Mouse (Mus musculus) liver, postnatal 0 days (tissue): Measurements from ENCODE around the gene Hoxd3. TPM values are rescaled to one million over a fixed set of nuclear protein-coding genes. Genes with fewer than 3 reads are reported as not detected.

Experiments
- ATAC-seq: fragments of 200-750 bp; cut with Nextera tagmentation; 2 replicates; pipeline ENCODE4 v1.8.0; 2017; ENCODE audit warnings: mild to moderate bottlenecking, moderate library complexity
- DNase-seq: peaks from one replicate; pipeline ENCODE4 v3.0.0-alpha.2; 2016
- H3K27ac ChIP-seq: fragments of 300-500 bp; sonication (generic); 2 replicates; pipeline ENCODE4 v1.5.1; 2014; ENCODE audit warnings: antibody characterized with exemption, moderate library complexity, mild to moderate bottlenecking, low read depth
- H3K27me3 ChIP-seq: fragments of 300-500 bp; sonication (generic); 2 replicates; pipeline ENCODE4 v1.6.1; 2014; ENCODE audit warnings: low read length, control low read depth, mixed read lengths; ENCODE audit not compliant: insufficient read depth
- H3K36me3 ChIP-seq: fragments of 300-500 bp; sonication (generic); replicated peaks from 2 replicates; pipeline ENCODE4 v1.6.1; 2014; ENCODE audit warnings: mild to moderate bottlenecking, control low read depth, low read length, moderate library complexity, mixed read lengths; ENCODE audit not compliant: insufficient read depth
- H3K4me1 ChIP-seq: fragments of 300-500 bp; sonication (generic); 2 replicates; pipeline ENCODE4 v1.6.1; 2014; ENCODE audit warnings: antibody characterized with exemption, mild to moderate bottlenecking, control low read depth; ENCODE audit not compliant: insufficient read depth
- H3K4me2 ChIP-seq: fragments of 300-500 bp; sonication (generic); 2 replicates; pipeline ENCODE4 v1.6.1; 2014; ENCODE audit warnings: low read depth, mild to moderate bottlenecking, low read length, moderate library complexity, mixed read lengths
- H3K4me3 ChIP-seq: fragments of 300-500 bp; sonication (generic); 2 replicates; pipeline ENCODE4 v1.5.1; 2014; ENCODE audit warnings: low read depth, low read length
- H3K9ac ChIP-seq: fragments of 300-500 bp; sonication (generic); replicated peaks from 2 replicates; pipeline ENCODE4 v1.6.1; 2014; ENCODE audit warnings: mild to moderate bottlenecking, moderate library complexity
- H3K9me3 ChIP-seq: fragments of 300-500 bp; sonication (generic); 2 replicates; pipeline ENCODE4 v1.6.1; 2016; ENCODE audit warnings: mild to moderate bottlenecking, control low read depth, low read length, mixed read lengths
- CTCF ChIP-seq: sonication (generic); IDR thresholded peaks from 2 replicates; pipeline ENCODE4 v1.5.1; 2016; ENCODE audit warnings: antibody characterized with exemption, low read depth
- EP300 ChIP-seq: IDR thresholded peaks from 2 replicates; pipeline ENCODE4 v1.6.1; 2016; ENCODE audit warnings: antibody characterized with exemption, low read depth, mild to moderate bottlenecking
- WGBS: fragments of 180-500 bp; shearing (Covaris S2); extraction: QIAGEN DNeasy Blood & Tissue Kit; methylation state at CpG from one replicate; pipeline ENCODE4 v1.1.7; 2014; ENCODE audit not compliant: insufficient replicate concordance; 5-methylcytosine and 5-hydroxymethylcytosine counted together
- microRNA counts: library from miRNA; unstranded; fragments of <30 nt; microRNA quantifications from one replicate; lab custom pipeline; 2015
- microRNA-seq: library from miRNA; unstranded; fragments of <30 nt; microRNA quantifications from one replicate; pipeline ENCODE4, GENCODE M21; 2016
- polyA plus RNA-seq: library from polyadenylated mRNA; unstranded; fragments of >200 nt; fragmentation: Nextera tagmentation; extraction: Ambion mirVana; gene quantifications from 2 replicates; pipeline ENCODE4 v1.2.1, GENCODE M21; 2015

Gene Hoxd3
- polyA plus RNA-seq, 1 experiment from 2014 or later, result not detected

GRCm38 (mm10) chr2:74795531-74795930 is 83.8 kb downstream of the Hoxd3 start:
- H3K27ac ChIP-seq, result no peak overlapping the region
- TF ChIP-seq EP300 (no peak), CTCF (no peak)
- H3K4me1 ChIP-seq, result no peaks in the 10 kb centered on the region
- H3K4me3 ChIP-seq, result no peak overlapping the region
- no peaks in the 10 kb centered on the region for H3K9me3 ChIP-seq
- 57% methylated on average over 7 of the region's 7 CpGs for WGBS
- no peaks in the 10 kb centered on the region for H3K27me3 ChIP-seq
- no peak for DNase-seq
- no peak overlapping the region for H3K4me2 ChIP-seq
- H3K9ac ChIP-seq, result no peak overlapping the region
- ATAC-seq, result no peak
- H3K36me3 ChIP-seq, result no peaks in the 10 kb centered on the region

MicroRNAs encoded within 50 kb of the gene (microRNA counts, 519-probe panel; counts per million panel counts)
- microRNA mmu-miR-10b (lab: Ali Mortazavi, UCI), result not detected

Small RNAs within 50 kb of the gene (microRNA-seq; reads per million reads assigned to microRNA genes)
- gene Gm44463 (not detected), gene Mir10b (315 reads per million, percentile 56 among the genes with 10 or more reads in this experiment)

Other genes starting within 250 kb of the Hoxd3 start
- 9.6 and 11.1 TPM in 2 replicates for gene Lnpk, start 132.5 kb upstream of the Hoxd3 start, polyA plus RNA-seq
- not detected in 2 replicates for gene Evx2, start 52.4 kb upstream of the Hoxd3 start, polyA plus RNA-seq
- gene Hoxd13, start 43.6 kb upstream of the Hoxd3 start, polyA plus RNA-seq, result not detected in 2 replicates
- gene Hoxd12, start 36.9 kb upstream of the Hoxd3 start, polyA plus RNA-seq, result not detected in 2 replicates
- gene Hoxd11, start 32.4 kb upstream of the Hoxd3 start, polyA plus RNA-seq, result not detected in 2 replicates
- gene Hoxd10, start 20.0 kb upstream of the Hoxd3 start, polyA plus RNA-seq, result not detected in 2 replicates
- gene Hoxd9, start 14.2 kb upstream of the Hoxd3 start, polyA plus RNA-seq, result not detected in 2 replicates
- gene Hoxd8, start 7.3 kb upstream of the Hoxd3 start, polyA plus RNA-seq, result 0.04 TPM in 1 of 2 replicates, not detected in the other
- gene Hoxd4, start within 50 bp of the Hoxd3 start, polyA plus RNA-seq, result not detected in 2 replicates
- not detected in 2 replicates for gene Gm28230, start 14.8 kb downstream of the Hoxd3 start, polyA plus RNA-seq
- not detected in 2 replicates for gene Hoxd1, start 51.1 kb downstream of the Hoxd3 start, polyA plus RNA-seq
- gene Mtx2, start 113.9 kb downstream of the Hoxd3 start, polyA plus RNA-seq, result 60.7 and 66.0 TPM in 2 replicates